Mouse (Mus musculus): Measurements from ENCODE around the gene Gm20696. TPM values are rescaled to one million over a fixed set of nuclear protein-coding genes. Genes with fewer than 3 reads are reported as not detected.

Gm20696 gene
- polyA plus RNA-seq, 1 experiment from 2014 or later: 4.2 TPM

DNA sequence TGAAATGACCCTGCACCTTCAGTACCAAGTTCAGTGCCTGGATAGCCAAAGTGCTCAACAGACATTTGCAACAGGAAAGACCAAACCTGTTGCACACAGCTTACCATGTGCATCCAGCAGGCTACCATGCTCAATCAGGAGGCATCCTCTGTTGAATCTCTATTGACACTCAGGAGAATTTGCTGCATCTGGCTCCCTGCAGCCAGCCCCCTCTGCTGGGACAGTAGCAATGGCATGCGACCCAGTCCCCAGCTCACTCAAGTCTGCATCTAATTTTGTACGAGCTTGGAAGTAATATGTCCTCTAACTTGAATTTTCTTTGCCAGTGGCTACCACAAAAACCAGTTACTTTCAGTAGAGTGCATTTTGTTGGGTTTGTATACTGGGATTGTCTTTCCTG is 312.3 kb downstream of the Gm20696 start:
- no peak for ATAC-seq (ENCODE audit: insufficient number of reproducible peaks, low FRiP score, low TSS enrichment, low read depth)
- no peaks in the 10 kb centered on the region for H3K36me3 ChIP-seq
- no peak overlapping the region for H3K27ac ChIP-seq
- H3K4me2 ChIP-seq: no peak overlapping the region
- no peaks in the 10 kb centered on the region for H3K27me3 ChIP-seq
- no peaks in the 10 kb centered on the region for H3K9me3 ChIP-seq
- no peak overlapping the region for H3K9ac ChIP-seq
- no peak overlapping the region for H3K4me3 ChIP-seq
- 40% methylated on average over 2 of the region's 2 CpGs for WGBS
- no peaks in the 10 kb centered on the region for H3K4me1 ChIP-seq

DNA sequence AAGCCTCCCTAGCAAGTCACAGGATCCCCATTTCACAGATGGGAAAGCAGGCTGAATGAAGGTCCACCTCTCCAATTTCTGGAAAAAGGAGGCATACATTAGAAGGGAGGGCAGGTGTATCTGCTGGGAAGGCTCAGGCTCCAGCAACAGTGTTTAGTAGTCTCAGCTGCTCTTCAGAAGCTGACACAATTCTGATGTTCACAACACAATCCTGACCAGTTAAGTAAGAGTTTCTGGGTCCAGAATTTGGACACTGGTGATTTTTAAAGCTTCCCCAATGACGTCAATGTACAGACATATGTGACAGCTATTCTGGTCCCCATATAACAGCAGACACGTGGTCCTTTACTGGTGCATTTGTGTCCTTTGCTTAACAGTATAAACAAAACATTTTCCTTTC is 313.2 kb downstream of the Gm20696 start:
- no peak overlapping the region for H3K4me2 ChIP-seq
- H3K27me3 ChIP-seq: no peaks in the 10 kb centered on the region
- 79% methylated on average over 2 of the region's 2 CpGs for WGBS
- no peaks in the 10 kb centered on the region for H3K9me3 ChIP-seq
- no peaks in the 10 kb centered on the region for H3K36me3 ChIP-seq
- H3K9ac ChIP-seq: no peak overlapping the region
- H3K27ac ChIP-seq: no peak overlapping the region
- H3K4me1 ChIP-seq: no peaks in the 10 kb centered on the region
- no peak overlapping the region for H3K4me3 ChIP-seq
- ATAC-seq (ENCODE audit: insufficient number of reproducible peaks, low FRiP score, low TSS enrichment, low read depth): no peak

DNA sequence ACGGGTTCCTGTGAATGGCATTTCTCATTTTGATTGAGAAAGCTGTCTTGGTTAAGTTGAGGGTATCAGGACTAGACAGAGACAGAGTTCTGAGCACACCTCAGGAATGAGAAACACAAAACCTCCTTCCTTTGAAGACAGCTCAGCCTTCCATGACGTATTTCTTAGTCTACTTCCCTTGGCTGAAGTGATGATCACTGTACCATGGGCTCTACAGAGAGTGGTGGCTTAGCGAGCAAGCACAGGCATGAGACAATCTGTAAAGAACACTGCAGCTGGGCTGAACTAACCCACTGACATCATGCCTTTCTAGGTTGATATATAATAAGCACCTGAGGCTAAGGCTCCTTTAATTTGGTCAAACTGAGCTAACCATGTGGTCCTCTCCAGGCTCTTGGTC is 316.0 kb downstream of the Gm20696 start:
- Histone ChIP-seq H3K9ac (no peak overlapping the region), H3K36me3 (no peaks in the 10 kb centered on the region), H3K27me3 (no peaks in the 10 kb centered on the region), H3K4me3 (no peak overlapping the region), H3K4me1 (no peaks in the 10 kb centered on the region), H3K4me2 (no peak overlapping the region), H3K9me3 (no peaks in the 10 kb centered on the region), H3K27ac (no peak overlapping the region)
- ATAC-seq (ENCODE audit: insufficient number of reproducible peaks, low FRiP score, low TSS enrichment, low read depth): no peak
- WGBS: 63% methylated on average over 3 of the region's 3 CpGs

DNA sequence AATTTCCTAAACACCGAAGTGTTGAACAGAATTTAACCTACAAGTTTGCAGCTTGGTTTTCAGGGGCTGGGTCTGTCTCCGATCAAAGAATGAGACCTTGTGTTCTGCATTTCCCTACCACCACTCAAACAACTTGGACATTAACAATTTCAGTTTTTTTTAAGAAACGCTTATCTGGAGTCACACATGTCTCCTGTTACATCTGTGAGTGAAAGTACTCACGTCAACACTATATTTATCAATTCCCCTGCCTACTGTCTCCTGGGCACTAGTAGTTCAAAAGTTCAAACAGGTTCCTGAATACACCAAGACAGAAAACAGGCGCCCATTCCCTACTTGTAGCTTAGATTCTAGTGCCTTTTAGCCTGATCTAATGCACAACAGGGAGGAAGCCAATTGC is 316.4 kb downstream of the Gm20696 start:
- ATAC-seq (ENCODE audit: insufficient number of reproducible peaks, low FRiP score, low TSS enrichment, low read depth): no peak
- Histone ChIP-seq H3K9ac (no peak overlapping the region), H3K4me2 (no peak overlapping the region), H3K4me3 (no peak overlapping the region), H3K9me3 (no peaks in the 10 kb centered on the region), H3K4me1 (no peaks in the 10 kb centered on the region), H3K27ac (no peak overlapping the region), H3K36me3 (no peaks in the 10 kb centered on the region), H3K27me3 (no peaks in the 10 kb centered on the region)
- 38% methylated on average over 5 of the region's 5 CpGs for WGBS

DNA sequence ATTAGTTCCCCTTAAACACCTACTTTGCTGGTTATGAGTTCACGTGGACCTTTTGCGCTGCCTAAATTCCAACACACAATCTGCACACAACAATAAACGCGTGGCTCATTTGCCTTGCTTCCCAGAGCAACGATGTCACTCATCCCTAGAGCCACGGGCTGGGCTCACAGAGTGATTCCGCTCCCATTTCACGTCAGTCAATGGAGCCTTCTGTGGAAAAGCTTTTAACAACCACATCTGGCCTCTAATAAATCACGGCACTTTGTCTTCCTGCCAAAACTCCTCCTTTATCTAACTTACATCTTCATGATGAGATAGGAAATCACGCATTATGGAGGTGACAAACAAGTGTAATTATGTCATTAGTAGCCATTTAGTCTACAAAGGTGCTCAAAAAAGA is 318.8 kb downstream of the Gm20696 start:
- H3K27ac ChIP-seq: no peak overlapping the region
- H3K36me3 ChIP-seq: no peaks in the 10 kb centered on the region
- H3K4me2 ChIP-seq: no peak overlapping the region
- 32% methylated on average over 10 of the region's 10 CpGs for WGBS
- ATAC-seq (ENCODE audit: insufficient number of reproducible peaks, low FRiP score, low TSS enrichment, low read depth): no peak
- no peaks in the 10 kb centered on the region for H3K4me1 ChIP-seq
- H3K4me3 ChIP-seq: no peak overlapping the region
- H3K9me3 ChIP-seq: no peaks in the 10 kb centered on the region
- H3K27me3 ChIP-seq: no peaks in the 10 kb centered on the region
- no peak overlapping the region for H3K9ac ChIP-seq

DNA sequence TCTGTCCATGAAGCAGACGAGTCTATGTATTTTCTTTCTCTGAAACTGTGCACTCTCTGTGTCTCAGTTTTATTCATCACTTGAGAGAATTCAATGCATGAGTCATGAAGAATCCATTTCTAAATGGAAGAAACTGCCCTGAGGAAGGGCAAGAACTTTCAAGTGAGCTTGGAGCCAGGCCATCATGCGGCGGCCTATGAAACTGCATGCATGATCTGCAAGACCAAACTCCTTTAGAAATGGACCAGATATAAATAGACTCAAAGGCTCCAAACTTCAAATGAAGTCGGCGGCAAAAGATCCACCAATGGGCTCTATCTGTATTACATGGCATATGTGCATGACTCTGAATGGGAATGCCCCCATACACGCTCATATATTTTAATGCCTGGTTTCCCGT is 321.6 kb downstream of the Gm20696 start:
- Histone ChIP-seq H3K27ac (no peak overlapping the region), H3K9ac (no peak overlapping the region), H3K36me3 (no peaks in the 10 kb centered on the region), H3K9me3 (no peaks in the 10 kb centered on the region), H3K4me3 (no peak overlapping the region), H3K27me3 (no peaks in the 10 kb centered on the region), H3K4me1 (no peaks in the 10 kb centered on the region), H3K4me2 (no peak overlapping the region)
- ATAC-seq (ENCODE audit: insufficient number of reproducible peaks, low FRiP score, low TSS enrichment, low read depth): no peak
- WGBS: 94% methylated on average over 7 of the region's 7 CpGs

DNA sequence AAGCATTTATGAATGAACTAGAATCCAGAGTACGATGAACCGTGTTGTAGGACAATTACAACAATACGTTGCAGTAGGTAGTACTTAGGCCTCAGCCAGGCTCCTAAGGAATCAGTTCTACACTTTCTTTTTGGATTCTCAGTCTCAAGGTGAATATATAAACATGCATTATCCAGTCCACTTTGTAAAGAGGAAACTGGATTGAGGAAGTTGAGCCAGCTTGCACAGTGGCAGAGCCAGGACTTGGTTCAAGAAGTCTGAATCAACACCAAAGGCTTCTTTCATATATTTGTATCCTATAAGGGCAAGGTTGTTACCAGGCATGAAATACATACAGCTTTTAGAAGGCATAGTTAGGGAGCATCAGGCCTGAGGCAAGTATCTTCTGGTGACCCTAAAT is 322.2 kb downstream of the Gm20696 start:
- Histone ChIP-seq H3K9me3 (no peaks in the 10 kb centered on the region), H3K27me3 (no peaks in the 10 kb centered on the region)
- no peak for ATAC-seq (ENCODE audit: insufficient number of reproducible peaks, low FRiP score, low TSS enrichment, low read depth)

DNA sequence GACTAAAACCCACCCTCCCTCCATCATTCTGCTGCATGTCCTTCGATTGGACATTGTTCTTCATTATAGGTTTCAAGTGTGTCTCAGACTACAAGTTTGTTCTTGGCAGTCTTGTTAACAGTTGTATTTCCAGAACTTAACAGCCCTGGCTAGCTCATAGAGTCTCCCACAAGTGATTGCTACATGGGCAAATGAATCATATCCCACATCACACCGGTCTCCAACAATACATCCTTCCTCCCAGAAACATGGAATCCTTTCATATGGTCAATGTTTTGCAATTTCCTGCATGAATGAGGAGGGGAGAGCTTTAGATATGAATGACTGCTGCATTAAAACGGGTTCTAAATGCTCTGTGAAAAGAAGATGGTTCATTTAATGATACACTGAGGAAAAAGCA is 322.8 kb downstream of the Gm20696 start:
- Histone ChIP-seq H3K4me2 (no peak overlapping the region), H3K4me1 (peaks cover 6% of the 10 kb centered on the region; the same call in 1 of the 2 replicates), H3K9me3 (no peaks in the 10 kb centered on the region), H3K27me3 (no peaks in the 10 kb centered on the region), H3K27ac (no peak overlapping the region), H3K36me3 (no peaks in the 10 kb centered on the region), H3K9ac (no peak overlapping the region), H3K4me3 (no peak overlapping the region)
- WGBS: 90% methylated on average over 3 of the region's 3 CpGs
- no peak for ATAC-seq (ENCODE audit: insufficient number of reproducible peaks, low FRiP score, low TSS enrichment, low read depth)

More for the DNA sequence above, 322.2 kb downstream of the Gm20696 start:
- peaks cover 2% of the 10 kb centered on the region; the same call in 1 of the 2 replicates for H3K4me1 ChIP-seq
- no peak overlapping the region for H3K4me3 ChIP-seq
- no peak overlapping the region for H3K4me2 ChIP-seq
- H3K36me3 ChIP-seq: no peaks in the 10 kb centered on the region
- no peak overlapping the region for H3K9ac ChIP-seq
- 91% methylated on average over 3 of the region's 3 CpGs for WGBS
- H3K27ac ChIP-seq: no peak overlapping the region

DNA sequence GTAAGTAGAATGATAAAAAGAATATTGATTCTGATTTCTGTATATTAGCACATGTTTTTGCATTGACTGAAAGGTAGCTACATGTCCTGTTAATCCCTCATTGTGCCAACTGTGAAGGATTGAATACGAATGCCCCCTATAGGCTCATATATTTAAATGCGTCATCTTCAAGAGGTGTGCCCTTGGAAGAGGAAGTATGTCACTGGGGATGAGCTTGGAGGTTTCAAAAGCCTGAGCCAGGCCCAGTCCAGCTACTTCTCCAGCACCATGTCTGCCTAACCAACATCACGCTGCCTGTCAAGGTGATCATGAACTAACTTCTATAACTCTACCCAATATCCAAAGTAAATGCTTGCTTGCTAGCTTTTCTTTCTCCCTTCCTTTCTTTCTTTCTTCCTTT is 324.2 kb downstream of the Gm20696 start:
- 98% methylated on average over 3 of the region's 3 CpGs for WGBS
- ATAC-seq (ENCODE audit: insufficient number of reproducible peaks, low FRiP score, low TSS enrichment, low read depth): no peak
- no peaks in the 10 kb centered on the region for H3K9me3 ChIP-seq
- H3K27ac ChIP-seq: no peak overlapping the region
- H3K27me3 ChIP-seq: no peaks in the 10 kb centered on the region
- peaks cover 18% of the 10 kb centered on the region for H3K4me1 ChIP-seq
- H3K4me3 ChIP-seq: no peak overlapping the region
- no peak overlapping the region for H3K4me2 ChIP-seq
- no peaks in the 10 kb centered on the region for H3K36me3 ChIP-seq
- H3K9ac ChIP-seq: no peak overlapping the region

DNA sequence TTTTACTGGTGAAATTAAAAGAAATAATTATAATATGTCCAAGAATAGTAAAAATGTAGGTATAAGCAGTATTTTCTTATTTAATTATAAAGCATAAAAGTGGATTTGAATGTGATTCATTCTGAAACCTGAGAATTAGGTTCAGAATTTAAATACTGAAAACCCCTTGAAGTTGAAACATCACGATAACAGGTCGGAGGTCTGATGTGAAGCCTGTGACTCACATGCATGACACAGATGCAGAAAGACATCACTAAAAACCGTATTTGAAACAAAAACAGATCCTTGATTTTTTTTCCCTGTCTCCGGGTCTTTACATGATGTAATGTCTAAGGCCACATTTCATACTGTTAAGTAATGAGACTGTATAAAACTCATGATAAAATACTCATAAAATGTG is 325.7 kb downstream of the Gm20696 start:
- ATAC-seq (ENCODE audit: insufficient number of reproducible peaks, low FRiP score, low TSS enrichment, low read depth): no peak
- Histone ChIP-seq H3K9me3 (no peaks in the 10 kb centered on the region), H3K9ac (no peak overlapping the region), H3K36me3 (no peaks in the 10 kb centered on the region), H3K4me1 (peaks cover 18% of the 10 kb centered on the region), H3K27me3 (no peaks in the 10 kb centered on the region), H3K27ac (no peak overlapping the region), H3K4me3 (no peak overlapping the region), H3K4me2 (no peak overlapping the region)
- 65% methylated on average over 4 of the region's 4 CpGs for WGBS

DNA sequence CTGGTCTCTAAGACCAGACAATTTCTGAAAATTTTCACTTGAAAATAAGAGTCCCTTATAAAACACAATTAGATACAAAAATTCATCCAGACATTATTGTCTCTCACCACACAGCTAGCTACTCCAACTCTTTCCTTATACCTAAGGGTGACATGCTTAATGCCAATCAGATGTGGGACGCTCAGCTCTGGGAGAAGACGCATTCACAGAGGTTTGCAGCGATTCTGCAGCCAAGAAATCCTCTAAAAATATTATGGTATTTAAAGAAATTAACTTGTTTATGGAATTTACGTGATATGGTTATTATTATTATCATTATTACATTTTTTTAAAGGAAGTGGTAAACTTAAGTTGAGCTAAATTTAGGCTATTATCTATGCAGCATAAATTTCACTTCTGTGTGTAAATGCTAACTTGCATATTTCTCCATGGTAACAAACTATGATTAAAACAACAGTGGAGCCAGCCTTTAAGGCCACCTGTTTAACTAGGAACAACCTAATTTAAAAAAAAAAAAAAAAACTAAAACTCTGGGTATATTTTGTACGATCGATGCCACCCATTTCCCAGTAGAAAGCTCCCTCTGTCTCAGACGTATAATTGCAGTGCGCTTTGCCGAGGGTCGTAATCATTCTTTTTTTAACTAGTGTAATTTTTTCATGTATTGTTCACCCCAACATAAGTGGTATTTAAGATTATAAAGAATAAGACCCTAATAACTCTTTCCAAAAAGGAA is 326.4 kb downstream of the Gm20696 start:
- no peaks in the 10 kb centered on the region for H3K9me3 ChIP-seq
- ATAC-seq (ENCODE audit: insufficient number of reproducible peaks, low FRiP score, low TSS enrichment, low read depth): no peak
- 63% methylated on average over 10 of the region's 10 CpGs for WGBS
- peaks cover 20% of the 10 kb centered on the region for H3K4me1 ChIP-seq
- no peak overlapping the region for H3K4me2 ChIP-seq
- no peaks in the 10 kb centered on the region for H3K36me3 ChIP-seq
- no peak overlapping the region for H3K4me3 ChIP-seq
- H3K27me3 ChIP-seq: no peaks in the 10 kb centered on the region
- no peak overlapping the region for H3K27ac ChIP-seq
- no peak overlapping the region for H3K9ac ChIP-seq

DNA sequence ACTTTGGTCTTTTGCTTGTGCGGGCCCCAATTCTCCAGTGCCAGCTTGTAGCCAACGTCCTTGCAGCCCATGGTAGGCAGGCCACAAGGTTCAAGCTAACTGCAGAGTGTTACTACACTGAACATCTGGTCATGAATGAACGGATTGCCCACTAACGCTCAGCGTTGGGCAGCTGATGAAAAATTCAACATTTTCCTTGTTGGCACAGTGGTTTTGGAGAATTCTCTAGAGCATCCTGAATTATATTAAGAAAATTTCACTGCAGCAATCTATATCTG is 327.3 kb downstream of the Gm20696 start:
- WGBS: 32% methylated on average over 5 of the region's 5 CpGs
- H3K27me3 ChIP-seq: no peaks in the 10 kb centered on the region
- no peak overlapping the region for H3K27ac ChIP-seq
- H3K9ac ChIP-seq: no peak overlapping the region
- H3K4me2 ChIP-seq: no peak overlapping the region
- peaks cover 20% of the 10 kb centered on the region for H3K4me1 ChIP-seq
- no peaks in the 10 kb centered on the region for H3K9me3 ChIP-seq
- H3K4me3 ChIP-seq: no peak overlapping the region
- ATAC-seq (ENCODE audit: insufficient number of reproducible peaks, low FRiP score, low TSS enrichment, low read depth): no peak
- no peaks in the 10 kb centered on the region for H3K36me3 ChIP-seq

Data from limb, embryonic 15.5 days (tissue).